19 mouse cellular contexts compared by ENCODE assay signal in the genomic region with DNA sequence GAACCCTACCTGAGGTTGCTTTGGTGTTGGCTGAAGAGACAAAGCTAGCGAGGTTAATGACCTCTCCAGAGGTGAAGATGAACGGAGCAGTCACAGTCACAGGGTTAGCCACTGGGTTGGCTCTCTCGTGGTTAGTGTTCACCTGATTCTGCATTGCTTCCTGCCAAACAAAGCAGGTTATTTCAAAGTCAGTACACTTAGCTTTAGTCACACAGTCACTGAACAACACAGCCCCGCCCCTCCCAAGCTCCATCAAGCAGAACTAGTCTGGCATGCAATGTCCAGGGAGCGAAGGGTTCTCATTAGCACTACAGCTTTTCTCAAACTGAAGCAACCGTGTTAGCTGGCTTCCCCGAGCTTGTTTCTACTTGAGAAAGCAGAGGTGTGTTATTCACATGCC. TPM values are rescaled to one million over a fixed set of nuclear protein-coding genes. Genes with fewer than 3 reads are reported as not detected.
DNase-seq lines count a peak whose midpoint lies in the region; ATAC-seq and TF ChIP-seq lines count a peak whose summit lies in the region.
"Had no signal": no experiment of that assay in that cellular context is flagged by ENCODE, and none has a peak within 500 bp of the region (broad histone marks: within the 10 kb centered on the region; RNA-seq: fewer than 3 reads in every experiment).

No protein-coding gene starts in this region.

- TF ChIP-seq CTCF in testis, adult 2 months (IDR thresholded peaks at IDR 0.05; ENCODE audit: control insufficient read depth, insufficient read depth, insufficient replicate concordance, low read depth, low read length): no peak
- TF ChIP-seq CTCF in stomach, postnatal 0 days (IDR thresholded peaks at IDR 0.05; ENCODE audit: low read depth): no peak

- no peak for TF ChIP-seq EP300 in stomach, postnatal 0 days (optimal IDR thresholded peaks at IDR 0.05)

- peaks cover 18% of the 10 kb centered on the region for H3K36me3 ChIP-seq in forebrain, embryonic 16.5 days (ENCODE audit: control insufficient read depth, insufficient read depth)
- H3K36me3 ChIP-seq in forebrain, embryonic 14.5 days (ENCODE audit: control insufficient read depth, insufficient read depth, low read length): peaks cover 84% of the 10 kb centered on the region
- peaks cover 4% of the 10 kb centered on the region for H3K36me3 ChIP-seq in testis, adult 2 months (ENCODE audit: control insufficient read depth, insufficient read depth, low read length)
- H3K36me3 ChIP-seq in kidney, embryonic 15.5 days: peaks cover 95% of the 10 kb centered on the region
- peaks cover 47% of the 10 kb centered on the region for H3K36me3 ChIP-seq in stomach, postnatal 0 days (ENCODE audit: control insufficient read depth, insufficient read depth, low read length)
- H3K36me3 ChIP-seq in hindbrain, embryonic 10.5 days: peaks cover 96% of the 10 kb centered on the region

- no peaks in the 10 kb centered on the region for H3K27me3 ChIP-seq in forebrain, embryonic 16.5 days (replicated peaks; ENCODE audit: control insufficient read depth, insufficient read depth, low read length)
- no peaks in the 10 kb centered on the region for H3K27me3 ChIP-seq in forebrain, embryonic 14.5 days (replicated peaks; ENCODE audit: control insufficient read depth, insufficient read depth, low read length)
- no peaks in the 10 kb centered on the region for H3K27me3 ChIP-seq in testis, adult 2 months (ENCODE audit: control insufficient read depth, insufficient read depth, low read length)
- H3K27me3 ChIP-seq in kidney, embryonic 15.5 days: no peaks in the 10 kb centered on the region
- H3K27me3 ChIP-seq in stomach, postnatal 0 days (ENCODE audit: control insufficient read depth, insufficient read depth, low read length): no peaks in the 10 kb centered on the region
- no peaks in the 10 kb centered on the region for H3K27me3 ChIP-seq in hindbrain, embryonic 10.5 days (ENCODE audit: insufficient read depth, poor library complexity, severe bottlenecking)
- H3K27me3 ChIP-seq: limb, embryonic 13.5 days; lung, embryonic 15.5 days; megakaryocyte, embryonic 14.5 days; neural tube, embryonic 15.5 days had no signal

- peak overlapping the region; percentile 2; the same call in 1 of the 2 replicates for H3K27ac ChIP-seq in forebrain, embryonic 16.5 days (ENCODE audit: low read length)
- H3K27ac ChIP-seq in forebrain, embryonic 14.5 days (ENCODE audit: low read depth, low read length): no peak overlapping the region
- H3K27ac ChIP-seq in testis, adult 2 months (ENCODE audit: control insufficient read depth, insufficient read depth, low read depth, low read length): 0 out of 2 replicates have a peak overlapping the region, but pooled peaks have one; percentile 34
- H3K27ac ChIP-seq in kidney, embryonic 15.5 days: peak overlapping the region; percentile 46
- peak overlapping the region; percentile 80 for H3K27ac ChIP-seq in stomach, postnatal 0 days (replicated peaks)
- no peak overlapping the region for H3K27ac ChIP-seq in hindbrain, embryonic 10.5 days
- H3K27ac ChIP-seq: gastrocnemius, adult 2 months; limb, embryonic 13.5 days; lung, embryonic 15.5 days; neural tube, embryonic 15.5 days had no signal

- no peak overlapping the region for H3K4me3 ChIP-seq in forebrain, embryonic 16.5 days (replicated peaks; ENCODE audit: low read length)
- H3K4me3 ChIP-seq in forebrain, embryonic 14.5 days (ENCODE audit: low read depth, low read length): no peak overlapping the region
- no peak overlapping the region for H3K4me3 ChIP-seq in testis, adult 2 months (ENCODE audit: control insufficient read depth, low read depth, low read length)
- no peak overlapping the region for H3K4me3 ChIP-seq in kidney, embryonic 15.5 days (replicated peaks)
- no peak overlapping the region for H3K4me3 ChIP-seq in stomach, postnatal 0 days (ENCODE audit: low read depth, low read length)
- no peak overlapping the region for H3K4me3 ChIP-seq in hindbrain, embryonic 10.5 days
- H3K4me3 ChIP-seq: gastrocnemius, adult 2 months; limb, embryonic 13.5 days; lung, embryonic 15.5 days; megakaryocyte, embryonic 14.5 days; neural tube, embryonic 15.5 days had no signal

- WGBS in forebrain, embryonic 16.5 days: 74% methylated on average over 7 of the region's 7 CpGs
- WGBS in forebrain, embryonic 14.5 days: 75% methylated on average over 7 of the region's 7 CpGs
- 67% methylated on average over 7 of the region's 7 CpGs for WGBS in kidney, embryonic 15.5 days
- 64% methylated on average over 7 of the region's 7 CpGs for WGBS in stomach, postnatal 0 days
- WGBS in hindbrain, embryonic 10.5 days: 86% methylated on average over 7 of the region's 7 CpGs

- no peak overlapping the region for H3K9ac ChIP-seq in forebrain, embryonic 16.5 days (replicated peaks; ENCODE audit: low read depth, low read length)
- H3K9ac ChIP-seq in forebrain, embryonic 14.5 days (ENCODE audit: low read length): no peak overlapping the region
- no peak overlapping the region for H3K9ac ChIP-seq in kidney, embryonic 15.5 days
- H3K9ac ChIP-seq in stomach, postnatal 0 days (ENCODE audit: low read length): no peak overlapping the region
- H3K9ac ChIP-seq: limb, embryonic 13.5 days; lung, embryonic 15.5 days; neural tube, embryonic 15.5 days had no signal

- DNase-seq in forebrain, embryonic 14.5 days (ENCODE audit: low spot score): no peak
- DNase-seq in testis, postnatal 14 days (ENCODE audit: low spot score): no peak
- DNase-seq in stomach, postnatal 0 days (ENCODE audit: low spot score): peak; percentile 56
- no peak for DNase-seq in right cerebral cortex, postnatal 14 days
- no peak for DNase-seq in hindbrain, embryonic 10.5 days (ENCODE audit: low spot score)
- DNase-seq: adrenal gland, postnatal 10 days; cerebellum, adult 9-11 months; gastrocnemius, adult 2 months; heart, postnatal 36 days; layer of hippocampus, postnatal 36 days; retina, postnatal 1 day; thymus, adult 2 months had no signal

- H3K9me3 ChIP-seq in forebrain, embryonic 16.5 days (ENCODE audit: control insufficient read depth, low read length): no peaks in the 10 kb centered on the region
- H3K9me3 ChIP-seq in forebrain, embryonic 14.5 days (replicated peaks; ENCODE audit: control insufficient read depth, low read length): no peaks in the 10 kb centered on the region
- H3K9me3 ChIP-seq in kidney, embryonic 15.5 days (replicated peaks): no peaks in the 10 kb centered on the region
- no peaks in the 10 kb centered on the region for H3K9me3 ChIP-seq in stomach, postnatal 0 days (ENCODE audit: control insufficient read depth, low read length)
- no peaks in the 10 kb centered on the region for H3K9me3 ChIP-seq in hindbrain, embryonic 10.5 days
- H3K9me3 ChIP-seq: limb, embryonic 13.5 days; lung, embryonic 15.5 days; megakaryocyte, embryonic 14.5 days; neural tube, embryonic 15.5 days had no signal

- no peaks in the 10 kb centered on the region for H3K4me1 ChIP-seq in forebrain, embryonic 16.5 days (replicated peaks; ENCODE audit: control insufficient read depth, insufficient read depth, low read length)
- H3K4me1 ChIP-seq in forebrain, embryonic 14.5 days (ENCODE audit: control insufficient read depth, insufficient read depth, low read length): no peaks in the 10 kb centered on the region
- no peaks in the 10 kb centered on the region for H3K4me1 ChIP-seq in testis, adult 2 months (ENCODE audit: control insufficient read depth, insufficient read depth, low read length)
- H3K4me1 ChIP-seq in kidney, embryonic 15.5 days: no peaks in the 10 kb centered on the region
- H3K4me1 ChIP-seq in stomach, postnatal 0 days (replicated peaks; ENCODE audit: control insufficient read depth, insufficient read depth): no peaks in the 10 kb centered on the region
- no peaks in the 10 kb centered on the region for H3K4me1 ChIP-seq in hindbrain, embryonic 10.5 days (replicated peaks)
- H3K4me1 ChIP-seq: limb, embryonic 13.5 days; lung, embryonic 15.5 days; neural tube, embryonic 15.5 days had no signal

- no peak overlapping the region for H3K4me2 ChIP-seq in forebrain, embryonic 16.5 days (ENCODE audit: low read length)
- no peak overlapping the region for H3K4me2 ChIP-seq in forebrain, embryonic 14.5 days (ENCODE audit: low read length)
- H3K4me2 ChIP-seq in kidney, embryonic 15.5 days: no peak overlapping the region
- H3K4me2 ChIP-seq in stomach, postnatal 0 days (replicated peaks; ENCODE audit: low read depth): no peak overlapping the region
- H3K4me2 ChIP-seq: limb, embryonic 13.5 days; lung, embryonic 15.5 days; neural tube, embryonic 15.5 days had no signal

- no peak for ATAC-seq in forebrain, embryonic 16.5 days
- ATAC-seq in forebrain, embryonic 14.5 days: no peak
- peak; percentile 88 for ATAC-seq in kidney, embryonic 15.5 days (replicated peaks; ENCODE audit: low FRiP score)
- ATAC-seq in stomach, postnatal 0 days (ENCODE audit: low FRiP score, low TSS enrichment): peak; percentile 74

- TF ChIP-seq POLR2A in testis, adult 2 months (IDR thresholded peaks at IDR 0.05; ENCODE audit: control insufficient read depth, low read depth, low read length): no peak

RNA-seq across cellular contexts. Expression of gene Gabpb2, which starts 17.6 kb away (rescaled TPM):
- 4.2 and 5.6 TPM in 2 replicates for polyA plus RNA-seq in forebrain, embryonic 16.5 days (2015; fragmentation: Nextera tagmentation; extraction: Ambion mirVana)
- polyA plus RNA-seq in forebrain, embryonic 14.5 days (2014; fragmentation: Nextera tagmentation; extraction: Ambion mirVana): 4.0 and 4.3 TPM in 2 replicates
- polyA plus RNA-seq in testis, adult 2 months (2012; rRNA removed): 5.2 and 5.6 TPM in 2 replicates
- polyA plus RNA-seq in kidney, embryonic 15.5 days (2015; fragmentation: Nextera tagmentation; extraction: Ambion mirVana): 10.0 and 10.6 TPM in 2 replicates
- 3.3 and 3.4 TPM in 2 replicates for polyA plus RNA-seq in stomach, postnatal 0 days (2015; fragmentation: Nextera tagmentation; extraction: Ambion mirVana)
- polyA plus RNA-seq in hindbrain, embryonic 10.5 days (2016; fragmentation: Nextera tagmentation; extraction: Ambion mirVana): 7.9 and 12.2 TPM in 2 replicates

RNA-seq across cellular contexts. Expression of gene Cdc42se1, which starts 28.4 kb away (rescaled TPM):
- polyA plus RNA-seq in forebrain, embryonic 16.5 days (2015; fragmentation: Nextera tagmentation; extraction: Ambion mirVana): 72.9 and 79.3 TPM in 2 replicates
- polyA plus RNA-seq in forebrain, embryonic 14.5 days (2014; fragmentation: Nextera tagmentation; extraction: Ambion mirVana): 99.4 and 99.7 TPM in 2 replicates
- 95.8 and 99.6 TPM in 2 replicates for polyA plus RNA-seq in testis, adult 2 months (2012; rRNA removed)
- 87.4 and 92.0 TPM in 2 replicates for polyA plus RNA-seq in kidney, embryonic 15.5 days (2015; fragmentation: Nextera tagmentation; extraction: Ambion mirVana)
- polyA plus RNA-seq in stomach, postnatal 0 days (2015; fragmentation: Nextera tagmentation; extraction: Ambion mirVana): 88.1 and 99.4 TPM in 2 replicates
- 99.6 and 111 TPM in 2 replicates for polyA plus RNA-seq in hindbrain, embryonic 10.5 days (2016; fragmentation: Nextera tagmentation; extraction: Ambion mirVana)

RNA-seq across cellular contexts. Expression of gene Mllt11, which starts 31.8 kb away (rescaled TPM):
- 263 and 264 TPM in 2 replicates for polyA plus RNA-seq in forebrain, embryonic 16.5 days (2015; fragmentation: Nextera tagmentation; extraction: Ambion mirVana)
- 444 and 548 TPM in 2 replicates for polyA plus RNA-seq in forebrain, embryonic 14.5 days (2014; fragmentation: Nextera tagmentation; extraction: Ambion mirVana)
- 744 and 839 TPM in 2 replicates for polyA plus RNA-seq in testis, adult 2 months (2012; rRNA removed)
- 12.9 and 16.0 TPM in 2 replicates for polyA plus RNA-seq in kidney, embryonic 15.5 days (2015; fragmentation: Nextera tagmentation; extraction: Ambion mirVana)
- polyA plus RNA-seq in stomach, postnatal 0 days (2015; fragmentation: Nextera tagmentation; extraction: Ambion mirVana): 11.0 and 11.8 TPM in 2 replicates
- 45.8 and 95.9 TPM in 2 replicates for polyA plus RNA-seq in hindbrain, embryonic 10.5 days (2016; fragmentation: Nextera tagmentation; extraction: Ambion mirVana)

RNA-seq across cellular contexts. Expression of gene Sema6c, which starts 39.9 kb away (rescaled TPM):
- polyA plus RNA-seq in forebrain, embryonic 16.5 days (2015; fragmentation: Nextera tagmentation; extraction: Ambion mirVana): 21.4 and 22.6 TPM in 2 replicates
- 22.8 and 25.2 TPM in 2 replicates for polyA plus RNA-seq in forebrain, embryonic 14.5 days (2014; fragmentation: Nextera tagmentation; extraction: Ambion mirVana)
- polyA plus RNA-seq in testis, adult 2 months (2012; rRNA removed): 31.3 and 38.5 TPM in 2 replicates
- 3.9 and 4.5 TPM in 2 replicates for polyA plus RNA-seq in kidney, embryonic 15.5 days (2015; fragmentation: Nextera tagmentation; extraction: Ambion mirVana)
- polyA plus RNA-seq in stomach, postnatal 0 days (2015; fragmentation: Nextera tagmentation; extraction: Ambion mirVana): 1.7 and 2.2 TPM in 2 replicates
- 9.9 and 24.3 TPM in 2 replicates for polyA plus RNA-seq in hindbrain, embryonic 10.5 days (2016; fragmentation: Nextera tagmentation; extraction: Ambion mirVana)

RNA-seq across cellular contexts. Expression of gene Gm128, which starts 41.3 kb away (rescaled TPM):
- polyA plus RNA-seq in forebrain, embryonic 16.5 days (2015; fragmentation: Nextera tagmentation; extraction: Ambion mirVana): 0.27 TPM in 1 of 2 replicates, not detected in the other
- polyA plus RNA-seq in forebrain, embryonic 14.5 days (2014; fragmentation: Nextera tagmentation; extraction: Ambion mirVana): 0.17 TPM in 1 of 2 replicates, not detected in the other
- 603 and 652 TPM in 2 replicates for polyA plus RNA-seq in testis, adult 2 months (2012; rRNA removed)
- 0.50 and 0.53 TPM in 2 replicates for polyA plus RNA-seq in kidney, embryonic 15.5 days (2015; fragmentation: Nextera tagmentation; extraction: Ambion mirVana)
- 0.21 and 0.38 TPM in 2 replicates for polyA plus RNA-seq in stomach, postnatal 0 days (2015; fragmentation: Nextera tagmentation; extraction: Ambion mirVana)
- polyA plus RNA-seq in hindbrain, embryonic 10.5 days (2016; fragmentation: Nextera tagmentation; extraction: Ambion mirVana): 0.17 and 0.22 TPM in 2 replicates

Comparison
In these comparisons a context has a peak if more than half of its experiments do, and no peak if none do; other contexts are left out.
1. H3K27ac ChIP-seq: peak in forebrain, embryonic 16.5 days (single experiment), testis, adult 2 months (single experiment), kidney, embryonic 15.5 days (single experiment) and stomach, postnatal 0 days (single experiment); none in forebrain, embryonic 14.5 days (single experiment) and hindbrain, embryonic 10.5 days (single experiment).
2. ATAC-seq: peak in kidney, embryonic 15.5 days (single experiment) and stomach, postnatal 0 days (single experiment); none in forebrain, embryonic 16.5 days (single experiment) and forebrain, embryonic 14.5 days (single experiment).